22 mouse cellular contexts compared by ENCODE assay signal in the genomic region with DNA sequence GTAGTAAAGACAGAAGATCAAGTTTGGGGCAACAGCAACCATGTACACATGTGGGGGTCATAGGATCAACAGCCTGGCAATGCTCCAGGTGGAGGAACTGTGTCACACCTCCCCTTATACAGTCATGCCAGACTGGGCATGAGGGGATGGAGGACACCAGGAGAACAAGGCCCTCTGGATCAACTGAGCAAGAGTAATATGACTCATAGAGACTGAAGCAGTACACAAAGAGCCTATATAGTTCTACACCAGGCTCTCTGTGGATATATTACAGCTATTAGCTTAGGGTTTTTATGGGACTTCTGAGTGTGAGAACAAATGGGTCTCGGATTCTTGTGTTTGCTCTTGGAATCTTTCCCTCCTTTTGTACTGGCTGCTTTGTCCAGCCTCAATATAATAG. TPM values are rescaled to one million over a fixed set of nuclear protein-coding genes. Genes with fewer than 3 reads are reported as not detected.
DNase-seq lines count a peak whose midpoint lies in the region; ATAC-seq and TF ChIP-seq lines count a peak whose summit lies in the region.
"Had no signal": no experiment of that assay in that cellular context is flagged by ENCODE, and none has a peak within 500 bp of the region (broad histone marks: within the 10 kb centered on the region; RNA-seq: fewer than 3 reads in every experiment).

No protein-coding gene starts in this region.

- H3K4me1 ChIP-seq in intestine, embryonic 15.5 days (replicated peaks), result no peaks in the 10 kb centered on the region
- H3K4me1 ChIP-seq in intestine, postnatal 0 days (replicated peaks; ENCODE audit: control insufficient read depth, insufficient read depth, low read length), result 0 out of 2 replicates have a peak, but pooled peaks cover 3% of the 10 kb centered on the region
- no peaks in the 10 kb centered on the region for H3K4me1 ChIP-seq in neural tube, embryonic 15.5 days
- H3K4me1 ChIP-seq: embryonic facial prominence, embryonic 10.5 days; embryonic facial prominence, embryonic 12.5 days; forebrain, embryonic 13.5 days; forebrain, embryonic 15.5 days had no signal

- no peak overlapping the region for H3K4me3 ChIP-seq in intestine, embryonic 15.5 days (replicated peaks)
- H3K4me3 ChIP-seq in intestine, postnatal 0 days (ENCODE audit: low read depth, low read length), result no peak overlapping the region
- no peak overlapping the region for H3K4me3 ChIP-seq in neural tube, embryonic 15.5 days (replicated peaks)
- H3K4me3 ChIP-seq: embryonic facial prominence, embryonic 10.5 days; embryonic facial prominence, embryonic 12.5 days; forebrain, embryonic 13.5 days; forebrain, embryonic 15.5 days had no signal

- no peak for TF ChIP-seq CTCF in intestine, postnatal 0 days (IDR thresholded peaks at IDR 0.05; ENCODE audit: low read depth)

- no peaks in the 10 kb centered on the region for H3K36me3 ChIP-seq in intestine, embryonic 15.5 days
- no peaks in the 10 kb centered on the region for H3K36me3 ChIP-seq in intestine, postnatal 0 days (ENCODE audit: control insufficient read depth, insufficient read depth)
- H3K36me3 ChIP-seq in neural tube, embryonic 15.5 days, result no peaks in the 10 kb centered on the region
- H3K36me3 ChIP-seq: embryonic facial prominence, embryonic 10.5 days; embryonic facial prominence, embryonic 12.5 days; forebrain, embryonic 15.5 days; G1E had no signal

- ATAC-seq in intestine, embryonic 15.5 days, result peak; percentile 45
- ATAC-seq in intestine, postnatal 0 days, result peak; percentile 43
- ATAC-seq in neural tube, embryonic 15.5 days (ENCODE audit: low FRiP score), result no peak
- ATAC-seq in CD4-positive, CD25-positive, alpha-beta regulatory T cell, adult 4 months, result no peak
- ATAC-seq: activated CD4-positive, CD25-positive, alpha-beta regulatory T cell, adult 4 months; forebrain, embryonic 13.5 days; forebrain, embryonic 15.5 days; forebrain, postnatal 0 days; Patski had no signal

- H3K27me3 ChIP-seq in intestine, embryonic 15.5 days (replicated peaks), result no peaks in the 10 kb centered on the region
- no peaks in the 10 kb centered on the region for H3K27me3 ChIP-seq in intestine, postnatal 0 days (replicated peaks; ENCODE audit: control insufficient read depth, insufficient read depth, low read length)
- no peaks in the 10 kb centered on the region for H3K27me3 ChIP-seq in neural tube, embryonic 15.5 days (replicated peaks)
- H3K27me3 ChIP-seq: CH12.LX; embryonic facial prominence, embryonic 12.5 days; forebrain, embryonic 13.5 days; forebrain, embryonic 15.5 days; Patski had no signal

- WGBS in intestine, embryonic 15.5 days, result 63% methylated on average over 1 of the region's 1 CpGs
- WGBS in intestine, postnatal 0 days, result 41% methylated on average over 1 of the region's 1 CpGs
- 54% methylated on average over 1 of the region's 1 CpGs for WGBS in neural tube, embryonic 15.5 days

- H3K27ac ChIP-seq in intestine, embryonic 15.5 days, result 0 out of 2 replicates have a peak overlapping the region, but pooled peaks have one; percentile 20
- H3K27ac ChIP-seq in intestine, postnatal 0 days (ENCODE audit: low read depth, low read length), result peak overlapping the region; percentile 36; the same call in 1 of the 2 replicates
- no peak overlapping the region for H3K27ac ChIP-seq in neural tube, embryonic 15.5 days (replicated peaks)
- H3K27ac ChIP-seq: embryonic facial prominence, embryonic 10.5 days; embryonic facial prominence, embryonic 12.5 days; forebrain, embryonic 13.5 days; forebrain, embryonic 15.5 days had no signal

- no peak for DNase-seq in lung, postnatal 14 days
- DNase-seq: adrenal gland, adult 8-10 months; adrenal gland, postnatal 14 days; adrenal gland, postnatal 36 days; cerebellum, adult 11-12 months; cerebellum, adult 2 months; cerebellum, adult 9-10 months; cerebellum, postnatal 10 days; cerebellum, postnatal 25 days; forebrain, postnatal 0 days had no signal

- H3K9ac ChIP-seq in intestine, embryonic 15.5 days, result no peak overlapping the region
- H3K9ac ChIP-seq in intestine, postnatal 0 days (ENCODE audit: low read depth, low read length), result no peak overlapping the region
- no peak overlapping the region for H3K9ac ChIP-seq in neural tube, embryonic 15.5 days (replicated peaks)
- H3K9ac ChIP-seq: embryonic facial prominence, embryonic 12.5 days; forebrain, embryonic 13.5 days; forebrain, embryonic 15.5 days; forebrain, postnatal 0 days had no signal

- H3K9me3 ChIP-seq in intestine, embryonic 15.5 days, result no peaks in the 10 kb centered on the region
- no peaks in the 10 kb centered on the region for H3K9me3 ChIP-seq in intestine, postnatal 0 days (ENCODE audit: control insufficient read depth)
- no peaks in the 10 kb centered on the region for H3K9me3 ChIP-seq in neural tube, embryonic 15.5 days (replicated peaks)
- H3K9me3 ChIP-seq: embryonic facial prominence, embryonic 10.5 days; embryonic facial prominence, embryonic 12.5 days; forebrain, embryonic 13.5 days; forebrain, embryonic 15.5 days; G1E had no signal

- no peak overlapping the region for H3K4me2 ChIP-seq in intestine, embryonic 15.5 days (replicated peaks)
- H3K4me2 ChIP-seq in intestine, postnatal 0 days (replicated peaks; ENCODE audit: low read depth), result no peak overlapping the region
- H3K4me2 ChIP-seq in neural tube, embryonic 15.5 days, result no peak overlapping the region
- H3K4me2 ChIP-seq: embryonic facial prominence, embryonic 12.5 days; forebrain, embryonic 13.5 days; forebrain, embryonic 15.5 days had no signal

RNA-seq across cellular contexts. Expression of a gene that starts 57.9 kb away (rescaled TPM):
- 92.1 and 95.8 TPM in 2 replicates for polyA plus RNA-seq in intestine, embryonic 15.5 days (2015; fragmentation: Nextera tagmentation; extraction: Ambion mirVana)
- 90.1 and 91.0 TPM in 2 replicates for polyA plus RNA-seq in intestine, postnatal 0 days (2015; fragmentation: Nextera tagmentation; extraction: Ambion mirVana)
- 24.6 and 48.5 TPM in 2 replicates for polyA plus RNA-seq in neural tube, embryonic 15.5 days (2015; fragmentation: Nextera tagmentation; extraction: Ambion mirVana)
- polyA plus RNA-seq in CD4-positive, CD25-positive, alpha-beta regulatory T cell, adult 4 months (2017; shearing (Covaris generic)), result 100 to 1,000 TPM; 424 to 434 TPM

Comparison
In these comparisons a context has a peak if more than half of its experiments do, and no peak if none do; other contexts are left out.
1. ATAC-seq: peak in intestine, embryonic 15.5 days (single experiment) and intestine, postnatal 0 days (single experiment); none in neural tube, embryonic 15.5 days (single experiment) and CD4-positive, CD25-positive, alpha-beta regulatory T cell, adult 4 months (single experiment).